ENCODE assay signal across 12 mouse cellular contexts in genomic region chr6:89350037-89350515, GRCm38 (mm10). TPM values are rescaled to one million over a fixed set of nuclear protein-coding genes. Genes with fewer than 3 reads are reported as not detected.
DNase-seq lines count a peak whose midpoint lies in the region; ATAC-seq lines count a peak whose summit lies in the region.
"Had no signal": no experiment of that assay in that cellular context is flagged by ENCODE, and none has a peak within 500 bp of the region (broad histone marks: within the 10 kb centered on the region; RNA-seq: fewer than 3 reads in every experiment).

No protein-coding gene starts in this region.

- H3K4me3 ChIP-seq in kidney, embryonic 15.5 days (replicated peaks) = no peak overlapping the region
- H3K4me3 ChIP-seq in kidney, embryonic 14.5 days (ENCODE audit: low read length) = no peak overlapping the region
- no peak overlapping the region for H3K4me3 ChIP-seq in heart, embryonic 16.5 days (ENCODE audit: low read length)

- peak overlapping the region; percentile 82; the same call in 1 of the 2 replicates for H3K27ac ChIP-seq in kidney, embryonic 15.5 days
- H3K27ac ChIP-seq in kidney, embryonic 14.5 days (ENCODE audit: low read depth, low read length) = no peak overlapping the region
- H3K27ac ChIP-seq in heart, embryonic 16.5 days (ENCODE audit: low read length) = peak overlapping the region; percentile 95

- WGBS in kidney, embryonic 15.5 days = 71% methylated on average over 1 of the region's 1 CpGs
- WGBS in kidney, embryonic 14.5 days = 61% methylated on average over 1 of the region's 1 CpGs
- 27% methylated on average over 1 of the region's 1 CpGs for WGBS in heart, embryonic 16.5 days

- peaks cover 65% of the 10 kb centered on the region for H3K4me1 ChIP-seq in kidney, embryonic 15.5 days
- peaks cover 42% of the 10 kb centered on the region for H3K4me1 ChIP-seq in kidney, embryonic 14.5 days (ENCODE audit: control insufficient read depth, insufficient read depth, low read length)
- peaks cover 62% of the 10 kb centered on the region for H3K4me1 ChIP-seq in heart, embryonic 16.5 days (ENCODE audit: control insufficient read depth, insufficient read depth, low read length)

- H3K9me3 ChIP-seq in kidney, embryonic 15.5 days (replicated peaks) = no peaks in the 10 kb centered on the region
- H3K9me3 ChIP-seq in kidney, embryonic 14.5 days (ENCODE audit: control insufficient read depth, low read length) = no peaks in the 10 kb centered on the region
- no peaks in the 10 kb centered on the region for H3K9me3 ChIP-seq in heart, embryonic 16.5 days (replicated peaks; ENCODE audit: control insufficient read depth, low read length)

- no peaks in the 10 kb centered on the region for H3K27me3 ChIP-seq in kidney, embryonic 15.5 days
- H3K27me3 ChIP-seq in kidney, embryonic 14.5 days (ENCODE audit: control insufficient read depth, insufficient read depth, low read length) = no peaks in the 10 kb centered on the region
- no peaks in the 10 kb centered on the region for H3K27me3 ChIP-seq in heart, embryonic 16.5 days (ENCODE audit: control insufficient read depth, insufficient read depth, low read length)

- DNase-seq in adrenal gland, adult (ENCODE audit: inconsistent age in 2 of 2, low spot score in 1 of 2) = peak; percentile 81 to 94
- DNase-seq in adrenal gland, postnatal 4 days (ENCODE audit: low spot score in 2 of 2) = no peak
- DNase-seq in adrenal gland, adult 8-10 months = peak; percentile 75
- DNase-seq in urinary bladder, postnatal 10 days (ENCODE audit: low spot score) = no peak
- no peak for DNase-seq in right cerebral cortex, postnatal 10 days (ENCODE audit: low spot score in 2 of 2)
- DNase-seq: kidney, adult 8-10 months; right cerebral cortex, postnatal 25 days; thymus, postnatal 14 days had no signal

- H3K4me2 ChIP-seq in kidney, embryonic 15.5 days = no peak overlapping the region
- no peak overlapping the region for H3K4me2 ChIP-seq in kidney, embryonic 14.5 days (replicated peaks; ENCODE audit: low read depth, low read length)
- no peak overlapping the region for H3K4me2 ChIP-seq in heart, embryonic 16.5 days (ENCODE audit: low read depth, low read length)
- H3K4me2 ChIP-seq: liver, embryonic 11.5 days had no signal

- H3K9ac ChIP-seq in kidney, embryonic 15.5 days = no peak overlapping the region
- H3K9ac ChIP-seq in kidney, embryonic 14.5 days (ENCODE audit: low read depth, low read length) = no peak overlapping the region
- H3K9ac ChIP-seq in heart, embryonic 16.5 days (ENCODE audit: low read length) = peak overlapping the region; percentile 24; the same call in 1 of the 2 replicates

- peaks cover 56% of the 10 kb centered on the region for H3K36me3 ChIP-seq in kidney, embryonic 15.5 days
- peaks cover 67% of the 10 kb centered on the region for H3K36me3 ChIP-seq in kidney, embryonic 14.5 days (ENCODE audit: control insufficient read depth, insufficient read depth, low read length)
- peaks cover 9% of the 10 kb centered on the region for H3K36me3 ChIP-seq in heart, embryonic 16.5 days (ENCODE audit: control insufficient read depth, insufficient read depth)

- ATAC-seq in kidney, embryonic 15.5 days (replicated peaks; ENCODE audit: low FRiP score) = no peak
- no peak for ATAC-seq in kidney, embryonic 14.5 days (ENCODE audit: low FRiP score, low TSS enrichment)
- ATAC-seq in heart, embryonic 16.5 days (replicated peaks; ENCODE audit: extremely low read depth, insufficient read depth, low FRiP score) = peak; percentile 28; the same call in 1 of the 2 replicates

RNA-seq across cellular contexts. Expression of gene Plxna1, which starts 12.3 kb away (rescaled TPM):
- 10 to 100 TPM; 67.4 to 77.6 TPM for total RNA-seq in adrenal gland, postnatal 4 days (2021)
- polyA plus RNA-seq in kidney, embryonic 15.5 days (2015; fragmentation: Nextera tagmentation; extraction: Ambion mirVana) = 21.4 and 24.8 TPM in 2 replicates
- 15.4 and 28.0 TPM in 2 replicates for polyA plus RNA-seq in kidney, embryonic 14.5 days (2014; fragmentation: Nextera tagmentation; extraction: Ambion mirVana)
- 10 to 100 TPM; 65.9 to 85.2 (median 71.0) TPM for total RNA-seq in adrenal gland, adult 8-10 months (2022)
- 7.5 and 12.2 TPM in 2 replicates for polyA plus RNA-seq in heart, embryonic 16.5 days (2015; fragmentation: Nextera tagmentation; extraction: Ambion mirVana)

Comparison
In these comparisons a context has a peak if more than half of its experiments do, and no peak if none do; other contexts are left out.
1. DNase-seq: peak in adrenal gland, adult (2 of 2) and adrenal gland, adult 8-10 months (single experiment); none in adrenal gland, postnatal 4 days (0 of 2), urinary bladder, postnatal 10 days (single experiment) and right cerebral cortex, postnatal 10 days (0 of 2).